Mouse (Mus musculus) midbrain, embryonic 14.5 days (tissue): ENCODE measurements around the gene Wdr13. TPM values are rescaled to one million over a fixed set of nuclear protein-coding genes. Genes with fewer than 3 reads are reported as not detected.

ENCODE experiments used
- ATAC-seq: fragments of 200-750 bp; cut with Nextera tagmentation; 2 replicates; pipeline ENCODE4 v1.8.0; 2017; ENCODE audit warnings: moderate number of reproducible peaks, moderate library complexity; ENCODE audit not compliant: low FRiP score, low TSS enrichment
- DNase-seq: peaks from one replicate; pipeline ENCODE4 v3.0.0-alpha.2; 2015
- H3K27ac ChIP-seq: fragments of 300-500 bp; sonication (generic); replicated peaks from 2 replicates; pipeline ENCODE4 v1.5.1; 2014; ENCODE audit warnings: mild to moderate bottlenecking, low read depth, low read length, moderate library complexity
- H3K27me3 ChIP-seq: fragments of 300-500 bp; sonication (generic); 2 replicates; pipeline ENCODE4 v1.6.1; 2014; ENCODE audit warnings: low read length, control low read depth, mixed read lengths; ENCODE audit not compliant: control insufficient read depth, insufficient read depth
- H3K36me3 ChIP-seq: fragments of 300-500 bp; sonication (generic); 2 replicates; pipeline ENCODE4 v1.6.1; 2014; ENCODE audit warnings: low read length, control low read depth; ENCODE audit not compliant: control insufficient read depth, insufficient read depth
- H3K4me1 ChIP-seq: fragments of 300-500 bp; sonication (generic); 2 replicates; pipeline ENCODE4 v1.6.1; 2014; ENCODE audit warnings: mild to moderate bottlenecking, antibody characterized with exemption, low read length, control low read depth; ENCODE audit not compliant: control insufficient read depth, insufficient read depth
- H3K4me2 ChIP-seq: fragments of 300-500 bp; sonication (generic); 2 replicates; pipeline ENCODE4 v1.6.1; 2014; ENCODE audit warnings: mild to moderate bottlenecking, low read length, moderate library complexity
- H3K4me3 ChIP-seq: fragments of 300-500 bp; sonication (generic); replicated peaks from 2 replicates; pipeline ENCODE4 v1.5.1; 2014; ENCODE audit warnings: low read depth, low read length
- H3K9ac ChIP-seq: fragments of 300-500 bp; sonication (generic); replicated peaks from 2 replicates; pipeline ENCODE4 v1.6.1; 2014; ENCODE audit warnings: mild to moderate bottlenecking, low read length, moderate library complexity
- H3K9me3 ChIP-seq: fragments of 300-500 bp; sonication (generic); 2 replicates; pipeline ENCODE4 v1.6.1; 2016; ENCODE audit warnings: low read length, control low read depth, mixed read lengths; ENCODE audit not compliant: control insufficient read depth
- WGBS: fragments of 180-500 bp; shearing (Covaris S2); extraction: QIAGEN DNeasy Blood & Tissue Kit; methylation state at CpG from one replicate; pipeline ENCODE4 v1.1.7; 2014; 5-methylcytosine and 5-hydroxymethylcytosine counted together
- polyA plus RNA-seq: library from polyadenylated mRNA; unstranded; fragments of >200 nt; fragmentation: Nextera tagmentation; extraction: Ambion mirVana; gene quantifications from 2 replicates; pipeline ENCODE4 v1.2.1, GENCODE M21; 2014

The Wdr13 gene
- polyA plus RNA-seq, 1 experiment from 2014 or later = 57.9 TPM

GRCm38 (mm10) chrX:8074430-8075014 is 58.2 kb downstream of the Wdr13 start, which contains the start of gene Suv39h1:
Gene Suv39h1 (minus strand): TSS chrX:8074760.
- peak; percentile 96 for ATAC-seq
- H3K9ac ChIP-seq = peak within 1 kb of the TSS; percentile 42; the same call in 1 of the 2 replicates
- peak within 1 kb of the TSS; percentile 48 for H3K4me3 ChIP-seq
- WGBS = 25% methylated on average over 46 of the region's 46 CpGs
- no peaks in the 10 kb centered on the region for H3K9me3 ChIP-seq
- H3K27me3 ChIP-seq = no peaks in the 10 kb centered on the region
- DNase-seq = peak; percentile 96
- H3K4me2 ChIP-seq = peak within 1 kb of the TSS; percentile 56
- 0 out of 2 replicates have a peak, but pooled peaks cover 3% of the 10 kb centered on the region for H3K36me3 ChIP-seq
- H3K4me1 ChIP-seq = no peaks in the 10 kb centered on the region
- H3K27ac ChIP-seq = peak within 1 kb of the TSS; percentile 83

GRCm38 (mm10) chrX:8073881-8074429 is 58.7 kb downstream of the Wdr13 start:
- H3K4me1 ChIP-seq = no peaks in the 10 kb centered on the region
- H3K4me3 ChIP-seq = peak overlapping the region; percentile 48
- no peaks in the 10 kb centered on the region for H3K9me3 ChIP-seq
- DNase-seq (peak; percentile 60), ATAC-seq (no peak)
- H3K27me3 ChIP-seq = no peaks in the 10 kb centered on the region
- WGBS = 21% methylated on average over 60 of the region's 64 CpGs
- H3K9ac ChIP-seq = peak overlapping the region; percentile 42; the same call in 1 of the 2 replicates
- peak overlapping the region; percentile 83 for H3K27ac ChIP-seq
- peak overlapping the region; percentile 56 for H3K4me2 ChIP-seq
- peaks cover 6% of the 10 kb centered on the region; the same call in 1 of the 2 replicates for H3K36me3 ChIP-seq

Other genes with a start within 250 kb of the Wdr13 start
- gene Slc35a2, start 248.9 kb downstream of the Wdr13 start, polyA plus RNA-seq = 17.4 and 24.6 TPM in 2 replicates
- 181 and 219 TPM in 2 replicates for gene Pqbp1, start 233.6 kb downstream of the Wdr13 start, polyA plus RNA-seq
- 171 and 214 TPM in 2 replicates for gene Timm17b, start 233.5 kb downstream of the Wdr13 start, polyA plus RNA-seq
- not detected in 2 replicates for gene Gm10491, start 225.1 kb downstream of the Wdr13 start, polyA plus RNA-seq
- gene Gm10490, start 223.3 kb downstream of the Wdr13 start, polyA plus RNA-seq = not detected in 2 replicates
- 197 and 199 TPM in 2 replicates for gene Pcsk1n, start 213.1 kb downstream of the Wdr13 start, polyA plus RNA-seq
- gene Eras, start 204.3 kb downstream of the Wdr13 start, polyA plus RNA-seq = not detected in 2 replicates
- 59.7 and 70.2 TPM in 2 replicates for gene Hdac6, start 185.0 kb downstream of the Wdr13 start, polyA plus RNA-seq
- 0.11 TPM in 1 of 2 replicates, not detected in the other for gene Gata1, start 154.8 kb downstream of the Wdr13 start, polyA plus RNA-seq
- not detected in 2 replicates for gene Glod5, start 114.4 kb downstream of the Wdr13 start, polyA plus RNA-seq
- 34.0 and 38.2 TPM in 2 replicates for gene Suv39h1, start 58.1 kb downstream of the Wdr13 start, polyA plus RNA-seq
- gene Was, start 42.4 kb downstream of the Wdr13 start, polyA plus RNA-seq = 0.16 TPM in 1 of 2 replicates, not detected in the other
- gene Rbm3, start 13.0 kb upstream of the Wdr13 start, polyA plus RNA-seq = 386 and 395 TPM in 2 replicates
- gene Tbc1d25, start 43.3 kb upstream of the Wdr13 start, polyA plus RNA-seq = 22.4 and 24.8 TPM in 2 replicates
- gene Ebp, start 60.6 kb upstream of the Wdr13 start, polyA plus RNA-seq = 24.7 and 29.6 TPM in 2 replicates
- 45.5 and 50.4 TPM in 2 replicates for gene Porcn, start 73.6 kb upstream of the Wdr13 start, polyA plus RNA-seq
- 43.7 and 55.4 TPM in 2 replicates for gene Ftsj1, start 119.5 kb upstream of the Wdr13 start, polyA plus RNA-seq
- 28.7 and 44.3 TPM in 2 replicates for gene Slc38a5, start 138.2 kb upstream of the Wdr13 start, polyA plus RNA-seq
- not detected in 2 replicates for gene Ssxb10, start 194.5 kb upstream of the Wdr13 start, polyA plus RNA-seq
- not detected in 2 replicates for gene Ssxb9, start 234.1 kb upstream of the Wdr13 start, polyA plus RNA-seq